Mouse (Mus musculus) retina, postnatal 1 day (tissue): ENCODE results near the gene Nap1l4.

Experiments
- DNase-seq: peaks from one replicate; pipeline ENCODE4 v3.0.0-alpha.2; 2012

Gene Nap1l4

GRCm38 (mm10) chr7:143514416-143514768 lies 34.5 kb downstream of the Nap1l4 start:
- DNase-seq: no peak

DNA sequence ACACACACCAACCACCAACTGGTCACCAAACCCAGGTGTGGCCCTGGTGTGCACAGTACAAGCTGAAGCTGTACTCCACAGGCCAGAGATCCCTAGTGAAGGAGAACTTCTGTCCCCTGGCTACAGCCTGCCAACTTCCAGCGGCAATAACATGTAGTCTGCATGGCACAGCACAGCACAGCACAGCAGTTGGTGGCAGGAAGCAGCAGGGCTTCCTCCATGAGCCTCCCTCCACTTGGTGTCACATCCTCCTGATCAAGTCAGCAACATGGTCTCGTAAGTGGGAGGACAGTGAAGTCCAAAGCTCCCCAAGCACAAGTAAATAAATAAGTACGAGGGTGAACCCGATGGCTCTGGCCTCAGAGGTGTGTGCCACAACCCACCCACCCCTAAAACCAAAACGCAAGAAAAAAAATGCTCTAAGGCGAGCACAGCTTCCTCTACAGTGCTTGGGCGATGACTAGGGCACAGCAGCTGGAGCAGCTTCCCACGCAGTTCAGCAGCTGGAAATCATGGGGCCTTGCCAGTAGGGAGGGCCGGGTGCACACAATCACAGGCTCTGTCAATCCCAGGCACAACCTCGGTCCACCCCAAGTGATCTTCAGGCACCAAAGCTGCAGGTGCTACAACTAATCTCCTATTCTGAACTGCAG lies 35.0 kb downstream of the Nap1l4 start:
- no peak for DNase-seq

GRCm38 (mm10) chr7:143511335-143511712 lies 37.6 kb downstream of the Nap1l4 start:
- no peak for DNase-seq

GRCm38 (mm10) chr7:143510593-143511334 lies 38.1 kb downstream of the Nap1l4 start:
- no peak for DNase-seq

- no peak for DNase-seq
Measured at GRCm38 (mm10) chr7:143509566-143509965, 39.3 kb downstream of the Nap1l4 start.

- peak; percentile 64 for DNase-seq
Measured at GRCm38 (mm10) chr7:143506675-143507074, 42.2 kb downstream of the Nap1l4 start.

DNA sequence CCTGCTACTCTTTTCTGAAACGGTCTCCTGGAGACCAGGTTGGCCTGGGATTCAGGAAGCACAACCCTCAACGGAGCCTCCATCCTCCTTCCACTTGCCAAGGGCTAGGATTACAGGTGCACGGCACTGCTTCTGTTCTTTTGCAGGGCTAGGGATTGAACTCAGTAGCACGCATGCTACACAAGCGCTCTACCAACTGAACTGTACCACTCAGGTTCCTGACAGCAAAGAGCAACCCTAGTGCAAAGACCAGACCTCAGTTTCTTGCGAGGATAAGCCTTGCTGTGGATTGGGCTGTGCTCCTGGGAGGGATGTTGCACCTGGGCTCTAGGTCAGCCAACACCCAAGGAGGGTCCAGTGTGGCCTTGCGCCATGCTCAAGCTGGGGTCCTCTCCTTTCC lies 42.6 kb downstream of the Nap1l4 start:
- DNase-seq: no peak

- DNase-seq: peak; percentile 74
Measured at GRCm38 (mm10) chr7:143505823-143506222, 43.1 kb downstream of the Nap1l4 start.

- no peak for DNase-seq
Measured at GRCm38 (mm10) chr7:143505411-143505810, 43.5 kb downstream of the Nap1l4 start.

- no peak for DNase-seq
Measured at GRCm38 (mm10) chr7:143503926-143504325, 45.0 kb downstream of the Nap1l4 start.

DNA sequence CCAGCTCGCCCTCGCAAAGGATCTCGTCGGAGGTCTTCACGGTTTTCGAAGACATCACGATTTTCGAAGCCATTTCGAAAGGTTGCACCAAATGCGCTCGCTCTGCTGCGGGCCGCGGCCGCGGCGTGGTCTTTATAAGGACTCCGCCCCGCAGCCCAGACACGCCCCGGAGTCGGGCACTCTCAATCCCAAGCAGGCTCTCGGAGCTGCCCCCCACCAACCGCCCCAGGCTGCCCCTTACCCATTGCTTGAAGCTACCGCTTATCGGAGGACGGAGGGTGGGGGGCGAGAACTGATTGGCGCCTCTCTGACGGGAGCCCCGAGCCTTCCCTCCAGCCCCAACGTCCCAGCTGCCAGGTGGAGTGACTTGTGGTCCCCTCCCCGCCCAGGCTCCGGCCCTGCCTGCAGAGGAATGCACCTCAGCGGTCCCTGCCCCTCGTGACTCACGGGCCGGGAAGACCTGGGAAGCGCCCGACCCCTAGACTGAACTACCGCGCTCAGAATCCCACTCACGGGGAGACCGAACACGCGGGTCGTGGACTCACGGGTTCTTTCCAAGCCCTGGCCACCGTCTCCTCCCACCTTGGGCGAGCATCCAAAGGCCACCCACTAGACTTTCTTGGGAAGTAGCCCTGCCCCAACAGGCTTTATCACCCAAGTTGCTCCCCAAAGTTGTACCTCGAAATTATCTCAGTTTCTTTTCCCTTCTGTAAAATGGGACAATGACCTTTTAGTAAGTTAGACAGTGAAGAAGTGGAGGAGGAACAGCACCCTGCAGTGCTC lies 46.3 kb downstream of the Nap1l4 start, which contains the start of gene Phlda2:
TSS of gene Phlda2 (minus strand) at position 733 of the 783 bp plus-strand sequence.
- DNase-seq: peak; percentile 48

GRCm38 (mm10) chr7:143501643-143502417 lies 47.1 kb downstream of the Nap1l4 start:
- peak; percentile 49 for DNase-seq

DNA sequence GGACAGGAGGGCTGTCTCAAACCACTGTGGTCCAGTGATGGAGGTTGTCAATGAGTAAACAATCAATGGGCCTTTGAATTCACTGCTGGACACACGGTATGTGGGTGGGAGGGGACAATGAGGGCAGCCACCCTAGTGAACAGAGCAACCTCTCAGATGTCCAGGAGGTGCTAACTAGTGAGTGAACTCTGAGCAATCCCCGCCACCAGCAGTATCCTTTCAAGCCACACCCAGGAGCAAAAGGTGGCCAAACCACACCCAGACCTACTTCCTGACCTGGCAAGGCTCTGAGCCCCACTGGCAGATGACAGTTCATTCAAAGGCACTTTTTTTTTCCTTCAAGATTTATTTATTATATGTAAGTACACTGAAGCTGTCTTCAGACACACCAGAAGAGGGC lies 48.0 kb downstream of the Nap1l4 start:
- no peak for DNase-seq

GRCm38 (mm10) chr7:143498584-143498983 lies 50.3 kb downstream of the Nap1l4 start:
- no peak for DNase-seq

DNA sequence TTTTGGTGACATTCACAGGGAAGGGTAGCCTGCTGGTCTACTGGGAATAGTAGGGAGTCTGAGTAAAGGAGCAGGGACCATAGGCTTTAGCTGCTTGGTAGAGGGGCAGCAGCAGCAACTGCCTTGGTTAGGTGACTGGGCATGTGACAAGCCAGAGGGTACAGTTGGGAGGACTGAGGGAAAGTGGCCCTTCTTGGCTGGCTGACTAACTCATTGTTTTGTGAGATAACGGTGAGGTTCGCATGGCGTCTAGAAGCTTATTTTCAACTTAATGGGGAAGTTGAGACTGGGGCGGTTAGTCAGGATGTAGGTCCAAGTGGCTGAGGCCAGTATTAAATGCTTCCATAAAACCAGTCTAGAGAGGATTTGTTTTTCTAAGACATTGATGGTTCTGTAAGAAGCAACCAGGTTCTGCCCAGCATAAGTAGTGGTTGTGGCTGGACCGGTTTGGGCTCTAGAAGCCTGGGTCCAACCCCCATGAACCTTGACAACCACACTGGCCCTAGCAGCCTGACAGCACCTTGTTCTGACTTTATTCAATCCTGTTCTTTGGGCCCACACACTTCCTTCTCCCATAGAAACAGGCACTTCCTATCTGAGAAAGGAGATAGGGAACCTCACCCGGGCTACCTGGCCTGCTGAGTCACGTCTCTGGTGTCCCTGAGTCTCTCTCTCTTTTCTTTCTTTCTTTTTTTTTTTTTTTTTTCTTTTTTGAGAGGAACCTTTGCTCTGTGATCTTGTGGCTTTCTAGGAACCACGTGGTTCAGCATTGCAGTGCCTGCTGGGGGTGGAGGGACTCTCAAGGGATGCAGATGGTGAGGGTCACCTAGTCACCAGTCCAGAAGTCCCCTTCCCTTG lies 53.6 kb downstream of the Nap1l4 start:
- no peak for DNase-seq

DNA sequence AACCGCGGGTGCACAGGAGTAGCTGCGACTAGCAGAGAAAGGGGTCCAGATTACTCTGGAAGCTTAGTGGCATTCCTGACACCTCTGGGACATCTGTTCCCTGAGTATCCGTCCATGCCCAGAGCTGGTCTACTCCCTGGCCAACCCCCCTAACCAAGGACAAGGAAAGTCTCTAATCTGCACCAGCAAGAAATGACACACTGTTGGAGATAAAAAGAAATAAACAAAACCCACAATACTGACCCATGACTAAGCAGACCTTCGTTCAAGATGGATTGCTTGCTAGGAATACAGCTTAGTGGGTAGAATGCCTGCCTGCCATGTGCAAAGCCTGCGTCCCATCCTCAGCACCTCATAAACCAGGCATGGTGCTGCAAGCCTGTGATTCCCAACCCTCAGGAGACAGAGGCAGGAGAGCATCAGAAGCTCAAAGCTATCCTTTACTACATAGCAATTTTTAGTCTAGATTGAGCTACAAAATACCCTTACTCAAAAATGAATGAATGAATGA lies 55.2 kb downstream of the Nap1l4 start:
- DNase-seq: no peak

DNA sequence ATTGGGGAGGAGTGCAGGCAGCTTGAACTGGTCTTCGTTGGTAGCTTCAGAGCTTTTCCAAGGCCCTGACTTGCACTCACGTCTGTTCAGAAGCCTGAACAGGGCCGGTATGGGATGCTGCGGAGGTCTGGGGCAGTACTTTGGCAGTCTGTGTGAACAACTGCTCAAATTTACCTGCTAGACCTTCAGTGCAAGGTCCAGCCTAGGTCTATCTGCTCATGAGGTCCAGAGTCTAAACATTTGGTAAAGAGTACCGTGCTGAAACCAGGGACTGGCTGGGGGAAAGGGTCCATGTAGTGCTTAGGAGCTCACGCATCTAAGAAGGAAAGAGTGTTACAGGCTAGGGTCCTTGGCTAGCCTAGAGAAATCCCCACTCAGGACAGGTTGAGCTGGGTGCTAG lies 59.2 kb downstream of the Nap1l4 start:
- DNase-seq: no peak

DNA sequence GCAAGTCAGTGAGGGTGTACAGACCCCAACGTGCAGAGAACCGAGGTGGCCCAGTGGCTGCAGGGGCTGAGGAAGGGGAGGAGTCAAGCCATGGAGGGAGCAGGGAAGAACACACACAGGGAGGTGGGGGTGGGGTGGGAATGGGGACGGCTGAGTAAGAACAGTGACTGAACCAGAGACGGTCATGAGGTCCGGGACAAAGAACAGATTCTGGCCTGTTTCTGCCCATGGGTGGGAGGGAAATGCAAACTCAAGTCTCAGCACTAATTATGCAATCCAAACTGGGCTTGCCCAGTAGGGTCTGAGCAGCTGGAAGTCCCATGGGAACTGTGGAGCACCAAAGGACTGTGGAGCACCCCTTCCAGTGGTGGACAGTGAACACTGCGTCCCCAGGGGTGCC lies 66.4 kb downstream of the Nap1l4 start:
- DNase-seq: peak; percentile 44

- DNase-seq: no peak
Measured at GRCm38 (mm10) chr7:143481806-143482387, 67.0 kb downstream of the Nap1l4 start.

DNA sequence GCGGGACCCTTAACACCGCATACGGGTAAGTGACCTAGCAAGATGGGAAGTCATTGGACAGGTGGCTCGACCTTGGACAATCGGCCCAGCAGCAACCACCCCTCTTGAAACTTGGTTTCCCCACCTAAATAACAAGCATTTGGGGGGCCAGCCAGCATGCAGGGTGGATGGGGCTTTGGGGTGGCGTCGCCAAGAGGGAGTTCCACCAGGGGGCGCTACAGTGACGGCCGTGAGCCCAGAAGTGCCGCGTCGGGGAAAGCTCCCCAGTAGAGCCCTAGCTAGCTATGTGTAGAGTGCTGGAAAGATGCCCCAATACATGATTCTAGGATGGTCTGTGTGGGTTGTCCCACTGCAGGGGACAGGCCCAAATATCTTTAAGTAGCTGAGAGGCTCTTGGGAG lies 68.4 kb downstream of the Nap1l4 start:
- DNase-seq: peak; percentile 63

- DNase-seq: no peak
Measured at GRCm38 (mm10) chr7:143477800-143478199, 71.1 kb downstream of the Nap1l4 start.
